Mouse (Mus musculus) embryo, embryonic 10 days (tissue): ENCODE measurements around the gene Sema6d.
A peak's percentile ranks its signal among the peaks of the same experiment; 100 is the strongest.

Source experiments
- DNase-seq: peaks from one replicate; pipeline ENCODE4 v3.0.0-alpha.2; 2015; ENCODE audit warnings: low spot score

Sema6d gene

GRCm38 (mm10) chr2:124401727-124402380, 312.1 kb downstream of the Sema6d start:
- DNase-seq = no peak

- no peak for DNase-seq
These were observed 313.8 kb downstream of the Sema6d start for GRCm38 (mm10) chr2:124403571-124403970.

DNA sequence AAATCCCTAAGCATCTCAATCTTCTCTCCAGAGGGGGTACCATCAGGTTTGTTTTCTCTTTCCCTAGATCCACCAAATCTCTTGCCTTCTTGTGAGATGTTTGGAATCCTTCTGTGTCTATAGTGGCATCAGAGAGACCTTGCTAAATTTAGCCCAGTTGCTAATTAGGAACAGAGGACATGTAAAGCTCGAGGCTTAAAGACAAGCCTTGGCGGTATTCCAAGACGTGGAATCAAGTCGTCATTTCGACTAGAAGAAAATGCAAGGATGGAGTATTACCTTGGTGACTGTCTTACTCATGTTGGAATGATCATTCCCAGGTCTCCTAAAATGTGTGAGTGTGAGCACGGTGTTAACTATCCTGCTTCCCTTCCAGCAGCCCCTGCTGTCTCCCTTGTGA, 314.2 kb downstream of the Sema6d start:
- DNase-seq = no peak

- DNase-seq = no peak
These were observed 315.1 kb downstream of the Sema6d start for GRCm38 (mm10) chr2:124404631-124405562.

DNA sequence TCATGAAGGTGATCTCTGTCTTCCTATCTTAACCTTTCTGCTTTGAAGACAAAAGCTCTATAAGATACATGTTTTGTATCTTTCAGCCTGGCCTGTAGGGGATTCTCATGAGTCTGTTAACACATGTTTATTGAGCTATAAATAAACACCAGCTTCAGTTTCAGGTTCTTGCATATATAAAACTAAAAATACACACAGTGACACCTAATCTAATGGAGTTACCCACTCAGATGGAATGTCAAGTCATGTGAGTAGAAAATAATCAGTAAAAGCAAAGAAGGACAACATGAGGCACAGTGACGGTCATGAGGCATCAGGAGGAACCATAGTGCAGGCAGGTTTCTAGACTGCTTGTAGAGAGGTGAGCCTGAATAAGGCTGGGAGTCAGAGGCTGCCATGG, 319.2 kb downstream of the Sema6d start:
- no peak for DNase-seq

- DNase-seq = no peak
These were observed 327.0 kb downstream of the Sema6d start for GRCm38 (mm10) chr2:124416730-124417129.

- DNase-seq = no peak
These were observed 328.6 kb downstream of the Sema6d start for GRCm38 (mm10) chr2:124418319-124418718.

- no peak for DNase-seq
These were observed 330.5 kb downstream of the Sema6d start for GRCm38 (mm10) chr2:124420170-124420825.

DNA sequence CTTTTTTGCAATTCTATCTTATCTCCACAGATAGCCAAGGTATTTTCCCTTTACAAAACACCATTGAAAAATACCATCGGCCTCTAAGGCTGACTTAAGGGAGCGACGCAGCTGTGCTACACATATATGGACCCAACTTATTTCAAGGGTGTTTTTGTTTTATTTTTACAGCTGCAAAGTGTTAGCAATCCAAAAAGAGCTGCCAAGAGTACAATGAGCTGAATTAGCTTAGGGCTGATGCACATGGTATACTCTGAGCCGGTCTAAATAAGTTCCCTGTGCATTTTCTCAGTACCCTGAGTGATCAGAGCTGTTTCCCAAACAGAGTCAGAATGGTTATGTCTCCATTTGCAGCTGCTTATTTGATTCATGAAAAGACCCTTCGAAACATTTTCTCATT, 340.0 kb downstream of the Sema6d start:
- no peak for DNase-seq

- no peak for DNase-seq
These were observed 340.9 kb downstream of the Sema6d start for GRCm38 (mm10) chr2:124430708-124431107.

DNA sequence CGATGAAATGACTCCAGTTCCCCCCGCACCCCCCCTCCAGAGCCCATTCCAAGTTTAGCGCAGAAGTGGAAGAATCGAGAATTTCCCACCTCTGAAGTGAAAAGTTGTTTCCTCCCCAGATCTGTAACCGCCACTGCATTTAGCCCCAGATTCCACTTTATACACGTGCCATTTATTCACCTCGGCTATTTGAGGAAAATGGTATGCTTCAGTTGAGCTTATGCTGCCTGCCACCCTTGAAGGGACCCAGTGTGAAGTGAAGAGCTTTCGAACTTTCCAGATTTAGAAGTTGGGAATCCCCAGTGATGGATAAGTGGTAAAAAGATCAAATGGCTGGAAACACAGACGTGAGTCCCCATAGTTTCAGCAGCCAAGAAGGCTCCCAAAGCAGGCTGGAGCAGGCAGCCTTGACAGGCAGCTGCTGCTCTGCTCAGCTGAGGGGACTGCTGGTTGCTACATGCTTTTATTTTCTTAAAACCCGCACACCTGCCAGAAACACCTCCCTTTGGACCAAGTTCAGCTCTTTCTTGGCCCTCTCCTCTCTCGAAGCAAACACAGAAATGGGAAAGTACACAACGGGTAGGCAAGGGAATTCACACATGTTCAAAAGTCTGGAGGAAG, 345.7 kb downstream of the Sema6d start:
- no peak for DNase-seq

DNA sequence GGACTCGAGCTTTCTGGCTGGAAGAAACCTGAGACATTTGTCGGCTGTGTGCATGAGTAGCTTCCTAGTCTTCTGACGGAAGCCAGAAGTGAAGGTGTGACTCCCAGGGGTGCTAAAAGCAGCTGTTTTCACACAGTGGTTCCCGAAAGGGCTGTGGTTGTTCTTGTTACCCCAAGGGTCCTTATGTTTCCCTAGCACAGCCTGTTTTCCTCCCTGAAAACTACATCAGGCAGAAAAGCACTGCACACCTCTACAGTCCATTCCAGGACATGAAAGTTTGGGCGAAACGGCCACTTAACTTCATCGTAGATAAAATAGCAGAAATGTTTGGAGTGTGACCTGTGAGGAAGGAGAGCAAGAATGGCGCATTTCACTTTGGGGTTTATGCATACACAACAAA, 346.9 kb downstream of the Sema6d start:
- no peak for DNase-seq

GRCm38 (mm10) chr2:124444199-124444598, 354.4 kb downstream of the Sema6d start:
- DNase-seq = no peak

GRCm38 (mm10) chr2:124455881-124456280, 366.1 kb downstream of the Sema6d start:
- no peak for DNase-seq

DNA sequence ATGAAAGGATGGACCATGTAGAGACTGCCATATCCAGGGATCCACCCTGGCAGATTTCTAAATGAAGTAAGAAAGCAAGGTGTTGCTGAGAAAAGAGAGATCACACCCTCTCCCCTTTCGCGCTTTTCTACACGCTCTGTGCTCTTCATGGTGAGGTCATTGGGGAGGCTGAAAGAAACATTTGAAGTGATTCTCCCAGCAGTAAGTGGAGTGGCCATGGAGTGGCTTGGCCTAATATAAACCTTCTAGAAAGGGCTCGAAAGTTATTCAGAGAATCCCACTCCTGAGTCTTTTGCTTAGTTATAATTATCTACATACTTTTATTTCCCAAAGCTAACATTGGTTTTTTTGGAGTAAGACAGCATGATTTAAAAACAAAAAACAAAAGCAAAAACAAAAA, 367.2 kb downstream of the Sema6d start:
- DNase-seq = no peak

- DNase-seq = no peak
These were observed 368.3 kb downstream of the Sema6d start for GRCm38 (mm10) chr2:124458028-124458427.

DNA sequence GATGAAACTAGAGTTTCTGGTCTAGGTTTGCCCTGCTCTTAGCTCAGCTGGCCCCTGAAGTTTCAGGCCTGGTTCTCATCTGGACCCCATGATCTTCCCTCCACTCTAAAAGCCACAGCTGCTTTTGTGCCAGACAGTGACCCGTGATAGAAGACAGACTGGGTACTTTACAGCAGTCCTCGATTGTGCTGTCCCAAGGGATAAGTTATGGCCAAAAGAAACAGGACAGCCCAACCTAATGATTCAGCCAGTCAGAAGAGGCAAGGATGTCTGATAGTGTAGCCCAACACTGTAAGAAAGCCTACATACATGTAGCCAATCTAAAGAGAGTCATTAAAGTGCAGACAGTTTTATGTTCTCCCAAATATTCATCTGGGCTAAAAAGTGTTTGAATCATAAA, 371.2 kb downstream of the Sema6d start:
- DNase-seq = peak; percentile 22

GRCm38 (mm10) chr2:124461378-124461851, 371.6 kb downstream of the Sema6d start:
- no peak for DNase-seq

- DNase-seq = no peak
These were observed 375.5 kb downstream of the Sema6d start for GRCm38 (mm10) chr2:124465004-124465946.

DNA sequence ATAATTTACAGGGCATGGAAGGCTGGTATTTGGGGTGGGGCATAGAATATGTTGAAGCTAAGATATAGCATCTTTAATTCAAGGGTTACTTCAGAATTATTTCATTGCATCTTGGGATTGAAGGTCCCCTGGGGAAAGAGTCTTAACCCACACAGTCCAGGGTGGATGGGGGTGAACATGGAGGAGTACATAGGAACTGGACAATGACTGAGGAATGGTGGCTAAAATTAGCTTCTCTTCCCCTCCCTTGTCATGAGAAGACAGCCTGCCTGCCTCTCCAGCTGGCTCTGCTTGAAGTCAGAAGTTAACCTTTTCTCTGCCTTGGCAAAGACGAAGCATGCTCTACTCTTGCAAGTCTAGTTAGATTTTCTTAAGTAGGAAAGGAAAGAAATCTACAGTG, 377.7 kb downstream of the Sema6d start:
- no peak for DNase-seq
